Mouse (Mus musculus) CH12.LX (cell line): ENCODE data around the gene Prkn. TPM values are rescaled to one million over a fixed set of nuclear protein-coding genes. Genes with fewer than 3 reads are reported as not detected.
A peak's percentile ranks its signal among the peaks of the same experiment; 100 is the strongest.

Experiments used
- DNase-seq: peaks from one replicate; pipeline ENCODE4 v3.0.0-alpha.2; 2013; ENCODE audit errors: extremely low read depth
- H3K27ac ChIP-seq: 2 replicates; pipeline ENCODE4 v1.5.1; 2012; ENCODE audit warnings: low read depth, mild to moderate bottlenecking, control low read depth, moderate library complexity; ENCODE audit not compliant: insufficient read depth
- H3K27me3 ChIP-seq: replicated peaks from 2 replicates; pipeline ENCODE3; 2012; ENCODE audit warnings: inconsistent platforms
- H3K36me3 ChIP-seq, 2 experiments: replicated peaks in 1 of 2; 2 replicates each; pipeline versions ENCODE3 to v1.6.1; 2012; ENCODE audit warnings: inconsistent platforms in 1 of 2, low read length in 1 of 2, mild to moderate bottlenecking in 1 of 2, mixed read lengths in 1 of 2, moderate library complexity in 1 of 2; ENCODE audit not compliant: control insufficient read depth in 1 of 2, insufficient read depth in 1 of 2
- H3K4me1 ChIP-seq, 2 experiments: 2 replicates each; pipeline ENCODE4 v1.6.1; 2012; ENCODE audit warnings: inconsistent platforms in 1 of 2, moderate library complexity in 1 of 2; ENCODE audit not compliant: insufficient read depth in 2 of 2, control insufficient read depth in 1 of 2
- H3K4me2 ChIP-seq: 2 replicates; pipeline ENCODE4 v1.6.1; 2012; ENCODE audit warnings: low read depth, mild to moderate bottlenecking, control low read depth; ENCODE audit not compliant: poor library complexity, insufficient read depth, severe bottlenecking
- H3K4me3 ChIP-seq, 3 experiments: fragments of 150-350 bp in 1 of 3; sonication (generic) in 1 of 3; replicated peaks in 1 of 3; 2 replicates each; pipeline versions ENCODE3 to v1.5.1; 2011 to 2012; ENCODE audit warnings: low read depth in 2 of 3, low read length in 2 of 3, mild to moderate bottlenecking in 2 of 3, moderate library complexity in 2 of 3, control low read depth in 1 of 3, improper control_type of control experiment in 1 of 3, inconsistent platforms in 1 of 3, mixed read lengths in 1 of 3; ENCODE audit not compliant: poor library complexity in 1 of 3
- H3K79me2 ChIP-seq: replicated peaks from 2 replicates; pipeline ENCODE4 v1.6.1; 2012; ENCODE audit warnings: mild to moderate bottlenecking, moderate library complexity; ENCODE audit not compliant: control insufficient read depth, poor library complexity, insufficient read depth, severe bottlenecking; ENCODE audit errors: extremely low read depth
- H3K9ac ChIP-seq: 2 replicates; pipeline ENCODE4 v1.6.1; 2012; ENCODE audit warnings: low read depth, mild to moderate bottlenecking, control low read depth, moderate library complexity; ENCODE audit not compliant: insufficient read depth
- H3K9me3 ChIP-seq: replicated peaks from 2 replicates; pipeline ENCODE3; 2012; ENCODE audit warnings: low read length, inconsistent platforms, mixed read lengths
- BHLHE40 ChIP-seq: IDR thresholded peaks from 2 replicates; pipeline ENCODE4 v1.6.1; 2011; ENCODE audit warnings: mild to moderate bottlenecking, low read depth, low read length, improper control_type of control experiment
- CHD2 ChIP-seq: IDR thresholded peaks from 2 replicates; pipeline ENCODE4 v1.6.1; 2011; ENCODE audit warnings: low read length, improper control_type of control experiment
- CTCF ChIP-seq, 2 experiments: IDR thresholded peaks in 1 of 2; conservative IDR thresholded peaks in 1 of 2; 2 replicates each; pipeline ENCODE4 v1.5.1; 2011 to 2012; ENCODE audit warnings: low read depth in 2 of 2, low read length in 2 of 2, improper control_type of control experiment in 1 of 2, inconsistent platforms in 1 of 2, mild to moderate bottlenecking in 1 of 2, moderate library complexity in 1 of 2
- E2F4 ChIP-seq: IDR thresholded peaks from 2 replicates; pipeline ENCODE4 v1.6.1; 2011; ENCODE audit warnings: low read depth, low read length, improper control_type of control experiment; ENCODE audit not compliant: insufficient replicate concordance
- ELF1 ChIP-seq: IDR thresholded peaks from 2 replicates; pipeline ENCODE4 v1.6.1; 2014; ENCODE audit warnings: low read depth, mild to moderate bottlenecking, inconsistent platforms, low read length, improper control_type of control experiment
- EP300 ChIP-seq: IDR thresholded peaks from 2 replicates; pipeline ENCODE4 v1.6.1; 2011; ENCODE audit warnings: low read length, improper control_type of control experiment
- GABPA ChIP-seq: IDR thresholded peaks from 2 replicates; pipeline ENCODE4 v1.6.1; 2012; ENCODE audit warnings: low read depth, low read length, improper control_type of control experiment, inconsistent platforms; ENCODE audit not compliant: insufficient replicate concordance
- JUN ChIP-seq: IDR thresholded peaks from 2 replicates; pipeline ENCODE4 v1.6.1; 2011; ENCODE audit warnings: low read depth, mild to moderate bottlenecking, low read length, improper control_type of control experiment, moderate library complexity; ENCODE audit not compliant: insufficient read depth
- MAZ ChIP-seq: IDR thresholded peaks from 2 replicates; pipeline ENCODE4 v1.6.1; 2012; ENCODE audit warnings: low read depth, mild to moderate bottlenecking, inconsistent platforms, low read length, improper control_type of control experiment, moderate library complexity
- MYC ChIP-seq: IDR thresholded peaks from 2 replicates; pipeline ENCODE4 v1.6.1; 2011; ENCODE audit warnings: low read depth, mild to moderate bottlenecking, improper control_type of control experiment, low read length
- NELFE ChIP-seq: IDR thresholded peaks from 2 replicates; pipeline ENCODE4 v1.6.1; 2011; ENCODE audit warnings: low read depth, low read length, improper control_type of control experiment
- NRF1 ChIP-seq: IDR thresholded peaks from 2 replicates; pipeline ENCODE4 v1.6.1; 2014; ENCODE audit warnings: low read depth, mild to moderate bottlenecking, inconsistent platforms, low read length, improper control_type of control experiment, moderate library complexity
- SIN3A ChIP-seq: IDR thresholded peaks from 2 replicates; pipeline ENCODE4 v1.6.1; 2012; ENCODE audit warnings: low read length, improper control_type of control experiment, inconsistent platforms
- SMC3 ChIP-seq: IDR thresholded peaks from 2 replicates; pipeline ENCODE4 v1.6.1; 2011; ENCODE audit warnings: low read depth, low read length, improper control_type of control experiment
- TBP ChIP-seq: conservative IDR thresholded peaks from 2 replicates; pipeline ENCODE4 v1.6.1; 2011; ENCODE audit warnings: low read depth, low read length, improper control_type of control experiment
- USF2 ChIP-seq: conservative IDR thresholded peaks from 2 replicates; pipeline ENCODE4 v1.6.1; 2011; ENCODE audit warnings: low read depth, low read length, improper control_type of control experiment
- ZKSCAN1 ChIP-seq: IDR thresholded peaks from 2 replicates; pipeline ENCODE4 v1.6.1; 2012; ENCODE audit warnings: low read depth, inconsistent platforms, low read length, improper control_type of control experiment, borderline replicate concordance
- ZMIZ1 ChIP-seq: IDR thresholded peaks from 2 replicates; pipeline ENCODE4 v1.6.1; 2012; ENCODE audit warnings: low read depth, mild to moderate bottlenecking, inconsistent platforms, low read length, improper control_type of control experiment
- ZNF384 ChIP-seq: IDR thresholded peaks from 2 replicates; pipeline ENCODE4 v1.6.1; 2012; ENCODE audit warnings: low read depth, low read length, improper control_type of control experiment, inconsistent platforms
- dilution Hi-C: fragments of 300-500 bp; cut with MboI; formaldehyde crosslinking; loops from 2 replicates; pipeline ENCODE4 v1.14.3; 2020; ENCODE audit warnings: low sequenced_read_pairs; ENCODE audit not compliant: extremely low pct_unique_long_range_greater_than_20kb, extremely low pct_ligation_motif_present
- in situ Hi-C: fragments of 300-500 bp; cut with MboI; formaldehyde crosslinking; loops from 3 replicates; pipeline ENCODE4 v1.14.3; 2019; ENCODE audit warnings: low sequenced_read_pairs, low pct_ligation_motif_present, low pct_unique_long_range_greater_than_20kb, mixed read lengths
- polyA plus RNA-seq: library from polyadenylated mRNA; unstranded; fragments of >175 nt; gene quantifications from 2 replicates; pipeline ENCODE4 v1.2.1, GENCODE M21; 2012; ENCODE audit warnings: low read depth; ENCODE audit not compliant: insufficient read length
- total RNA-seq, 2 experiments: library from RNA; depleted of rRNA; stranded (reverse); fragments of 300-350 nt in 1 of 2; fragments of >200 nt in 1 of 2; gene quantifications; 2 replicates each; pipeline ENCODE4 v1.2.3; 2012 to 2014

Gene Prkn
- total and polyA plus RNA-seq, 3 experiments, result 0.08 TPM; not detected in 2

GRCm38 (mm10) chr17:11829501-11829900 lies 989.3 kb downstream of the Prkn start:
- Histone ChIP-seq H3K4me3 (no peak overlapping the region), H3K4me1 (no peaks in the 10 kb centered on the region)
- in situ Hi-C loops (no loop called here), dilution Hi-C loops (no loop called here)
- no peak for TF ChIP-seq NELFE
- no peak for TF ChIP-seq E2F4
- TF ChIP-seq SIN3A, result no peak
- TF ChIP-seq CHD2, result no peak
- TF ChIP-seq BHLHE40, result no peak
- no peak for TF ChIP-seq TBP
- no peak for TF ChIP-seq SMC3
- TF ChIP-seq MAZ, result no peak
- TF ChIP-seq JUN, result no peak
- no peak for TF ChIP-seq ZKSCAN1
- no peak for TF ChIP-seq GABPA
- TF ChIP-seq ZMIZ1, result no peak
- no peak for TF ChIP-seq MYC
- TF ChIP-seq ZNF384, result no peak
- no peak for TF ChIP-seq ELF1
- no peak for TF ChIP-seq USF2
- no peak for TF ChIP-seq EP300
- TF ChIP-seq CTCF (conservative IDR thresholded peaks at IDR 0.05 in 1 of 2, IDR thresholded peaks at IDR 0.05 in 1 of 2; ENCODE audit: low read depth in 2 of 2, low read length in 2 of 2), result no peak
- TF ChIP-seq, all 38 proteins: peak for 0
- no peak for DNase-seq
- H3K27me3 ChIP-seq, result peaks cover 4% of the 10 kb centered on the region
- H3K4me2 ChIP-seq, result no peak overlapping the region
- H3K36me3 ChIP-seq, result no peaks in the 10 kb centered on the region
- no peak overlapping the region for H3K27ac ChIP-seq
- H3K79me2 ChIP-seq, result no peaks in the 10 kb centered on the region
- no peak overlapping the region for H3K9ac ChIP-seq
- H3K9me3 ChIP-seq, result no peaks in the 10 kb centered on the region

GRCm38 (mm10) chr17:11837121-11837520 lies 996.9 kb downstream of the Prkn start:
- dilution Hi-C loops, result no loop called here
- in situ Hi-C loops, result no loop called here
- H3K27ac ChIP-seq, result no peak overlapping the region

More at GRCm38 (mm10) chr17:11837121-11837520, 996.9 kb downstream of the Prkn start:
- Histone ChIP-seq H3K27me3 (no peaks in the 10 kb centered on the region), H3K79me2 (no peaks in the 10 kb centered on the region)
- TF ChIP-seq NRF1 (peak; percentile 66), ZNF384 (no peak)
- TF ChIP-seq, all 38 proteins: peak for 1
- peaks cover 0 to 10% of the 10 kb centered on the region in 2 experiments; a peak in 2 of 4 replicates for H3K4me1 ChIP-seq
- no peak overlapping the region for H3K4me2 ChIP-seq
- H3K4me3 ChIP-seq, result no peak overlapping the region
- no peak overlapping the region for H3K9ac ChIP-seq
- no peaks in the 10 kb centered on the region for H3K9me3 ChIP-seq
- H3K36me3 ChIP-seq, result no peaks in the 10 kb centered on the region
- peak; percentile 17 for DNase-seq
